Mouse (Mus musculus) erythroblast, embryonic 14.5 days (primary cell): ENCODE data around the gene Pip5k1c. TPM values are rescaled to one million over a fixed set of nuclear protein-coding genes. Genes with fewer than 3 reads are reported as not detected.

Experiments
- H3K27me3 ChIP-seq: 2 replicates; pipeline ENCODE4 v1.6.1; 2012; ENCODE audit warnings: inconsistent platforms; ENCODE audit not compliant: control insufficient read depth
- H3K36me3 ChIP-seq: 2 replicates; pipeline ENCODE4 v1.6.1; 2012; ENCODE audit warnings: mild to moderate bottlenecking, inconsistent platforms; ENCODE audit not compliant: control insufficient read depth
- H3K4me1 ChIP-seq: 2 replicates; pipeline ENCODE4 v1.6.1; 2012; ENCODE audit warnings: inconsistent platforms; ENCODE audit not compliant: control insufficient read depth
- H3K4me3 ChIP-seq: replicated peaks from 2 replicates; pipeline ENCODE3; 2012; ENCODE audit warnings: moderate library complexity, mild to moderate bottlenecking, inconsistent platforms
- H3K9me3 ChIP-seq: 2 replicates; pipeline ENCODE4 v1.6.1; 2012; ENCODE audit warnings: low read length, inconsistent platforms, mixed read lengths; ENCODE audit not compliant: control insufficient read depth
- GATA1 ChIP-seq: IDR thresholded peaks from 2 replicates; pipeline ENCODE4 v1.6.1; 2012; ENCODE audit warnings: low read length, inconsistent platforms, mixed read lengths
- TAL1 ChIP-seq: IDR thresholded peaks from 3 replicates; pipeline ENCODE4 v1.6.1; 2012; ENCODE audit warnings: low read length, inconsistent platforms, mixed read lengths
- polyA plus RNA-seq: library from polyadenylated mRNA; stranded (reverse); fragments of >175 nt; gene quantifications from 2 replicates; pipeline ENCODE4 v1.2.3, GENCODE M21; 2012

Pip5k1c gene
- polyA plus RNA-seq, 1 experiment: 4.5 TPM

GRCm38 (mm10) chr10:81335393-81336340, 42.9 kb downstream of the Pip5k1c start:
- Histone ChIP-seq H3K27me3 (peaks cover 33% of the 10 kb centered on the region), H3K9me3 (peaks cover 7% of the 10 kb centered on the region; the same call in 1 of the 2 replicates), H3K36me3 (no peaks in the 10 kb centered on the region), H3K4me1 (peaks cover 10% of the 10 kb centered on the region), H3K4me3 (no peak overlapping the region)
- TF ChIP-seq TAL1: no peak

- H3K9me3 ChIP-seq: peaks cover 7% of the 10 kb centered on the region; the same call in 1 of the 2 replicates
- peaks cover 39% of the 10 kb centered on the region for H3K27me3 ChIP-seq
- no peak for TF ChIP-seq TAL1
- TF ChIP-seq GATA1: no peak
- peaks cover 19% of the 10 kb centered on the region for H3K4me1 ChIP-seq
- H3K36me3 ChIP-seq: no peaks in the 10 kb centered on the region
- no peak overlapping the region for H3K4me3 ChIP-seq
Measured at GRCm38 (mm10) chr10:81336558-81336957, 43.8 kb downstream of the Pip5k1c start.

GRCm38 (mm10) chr10:81340551-81341332, 48.0 kb downstream of the Pip5k1c start:
- peaks cover 2% of the 10 kb centered on the region for H3K36me3 ChIP-seq
- peaks cover 17% of the 10 kb centered on the region; the same call in 1 of the 2 replicates for H3K9me3 ChIP-seq
- no peak for TF ChIP-seq GATA1
- TF ChIP-seq TAL1: no peak
- H3K27me3 ChIP-seq: peaks cover 67% of the 10 kb centered on the region
- no peak overlapping the region for H3K4me3 ChIP-seq
- peaks cover 28% of the 10 kb centered on the region for H3K4me1 ChIP-seq

DNA sequence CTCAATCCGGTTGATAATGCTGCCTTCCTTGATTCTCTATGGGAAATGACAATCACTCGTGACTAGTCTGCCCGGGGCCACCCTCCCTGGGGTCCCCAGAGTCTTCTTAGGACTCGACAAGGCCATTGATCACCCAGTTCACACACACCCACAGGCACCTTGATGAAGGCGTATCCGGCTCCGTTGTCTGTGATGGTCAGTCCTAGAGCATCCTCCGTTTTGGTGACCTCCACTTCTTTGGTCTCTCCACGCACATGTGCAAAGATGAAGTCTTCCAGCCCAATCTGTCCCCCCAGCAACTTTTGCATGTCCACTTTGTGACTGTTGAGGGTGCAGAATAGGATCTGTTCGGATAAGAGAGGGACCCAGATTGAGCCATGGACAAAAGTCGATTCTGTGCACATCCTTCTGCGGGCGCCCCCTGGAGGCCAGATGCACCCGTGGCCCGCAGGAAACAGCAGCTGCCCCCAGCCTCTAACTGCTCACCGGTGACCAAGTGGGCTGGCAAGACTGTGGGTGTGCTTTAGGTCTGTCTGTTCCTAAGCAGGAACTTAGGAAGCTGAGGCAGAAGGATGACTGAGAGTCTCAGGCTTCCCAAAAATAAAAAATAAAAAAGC, 48.7 kb downstream of the Pip5k1c start:
- H3K9me3 ChIP-seq: peaks cover 17% of the 10 kb centered on the region; the same call in 1 of the 2 replicates
- TF ChIP-seq TAL1 (no peak), GATA1 (no peak)
- H3K27me3 ChIP-seq: peaks cover 71% of the 10 kb centered on the region
- peaks cover 8% of the 10 kb centered on the region for H3K36me3 ChIP-seq
- no peak overlapping the region for H3K4me3 ChIP-seq
- peaks cover 34% of the 10 kb centered on the region for H3K4me1 ChIP-seq

GRCm38 (mm10) chr10:81342686-81343505, 50.1 kb downstream of the Pip5k1c start, which contains the start of gene Gipc3:
TSS of gene Gipc3 (minus strand) at chr10:81343266.
- no peak for TF ChIP-seq TAL1
- no peak for TF ChIP-seq GATA1
- Histone ChIP-seq H3K4me3 (peak within 1 kb of the TSS; percentile 33), H3K4me1 (peaks cover 49% of the 10 kb centered on the region)

GRCm38 (mm10) chr10:81344421-81345161, 51.8 kb downstream of the Pip5k1c start:
- H3K4me1 ChIP-seq: peaks cover 62% of the 10 kb centered on the region
- TF ChIP-seq GATA1: no peak
- no peak for TF ChIP-seq TAL1
- peaks cover 32% of the 10 kb centered on the region for H3K36me3 ChIP-seq
- H3K4me3 ChIP-seq: no peak overlapping the region
- H3K9me3 ChIP-seq: peaks cover 10% of the 10 kb centered on the region; the same call in 1 of the 2 replicates
- H3K27me3 ChIP-seq: peaks cover 54% of the 10 kb centered on the region

More at GRCm38 (mm10) chr10:81342686-81343505, 50.1 kb downstream of the Pip5k1c start, which contains the start of gene Gipc3:
- Histone ChIP-seq H3K36me3 (peaks cover 21% of the 10 kb centered on the region), H3K27me3 (peaks cover 62% of the 10 kb centered on the region), H3K9me3 (peaks cover 11% of the 10 kb centered on the region; the same call in 1 of the 2 replicates)

DNA sequence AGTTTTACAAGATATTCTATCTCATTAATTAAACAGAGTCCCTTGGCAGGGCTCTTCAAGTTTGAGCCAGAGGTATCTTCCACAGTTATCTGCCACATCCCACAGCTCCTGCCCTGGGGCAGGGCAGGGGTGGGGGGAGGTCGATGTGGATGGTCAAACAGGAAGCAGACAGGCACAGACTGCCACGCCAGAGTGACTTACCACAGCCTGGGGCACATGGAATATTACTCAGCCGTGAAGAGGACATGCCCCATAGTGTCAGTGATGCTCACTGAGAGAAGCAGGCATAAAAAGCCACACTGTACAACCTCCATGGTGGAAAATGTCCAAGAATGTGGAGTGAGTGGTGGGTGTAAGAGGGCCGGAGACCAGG, 52.4 kb downstream of the Pip5k1c start:
- Histone ChIP-seq H3K4me1 (peaks cover 64% of the 10 kb centered on the region), H3K27me3 (peaks cover 54% of the 10 kb centered on the region), H3K9me3 (peaks cover 10% of the 10 kb centered on the region; the same call in 1 of the 2 replicates), H3K4me3 (no peak overlapping the region), H3K36me3 (peaks cover 32% of the 10 kb centered on the region)
- TF ChIP-seq GATA1: no peak
- no peak for TF ChIP-seq TAL1
